Mouse (Mus musculus) kidney, embryonic 16.5 days (tissue): ENCODE data around the gene Card14. TPM values are rescaled to one million over a fixed set of nuclear protein-coding genes. Genes with fewer than 3 reads are reported as not detected.

Source experiments
- ATAC-seq: fragments of 200-750 bp; cut with Nextera tagmentation; 2 replicates; pipeline ENCODE4 v1.8.0; 2017; ENCODE audit warnings: moderate TSS enrichment; ENCODE audit not compliant: low FRiP score, low TSS enrichment
- H3K27ac ChIP-seq: fragments of 300-500 bp; sonication (generic); 2 replicates; pipeline ENCODE4 v1.5.1; 2014; ENCODE audit warnings: low read length
- H3K27me3 ChIP-seq: fragments of 300-500 bp; sonication (generic); 2 replicates; pipeline ENCODE4 v1.6.1; 2014; ENCODE audit warnings: low read length, control low read depth, mixed read lengths; ENCODE audit not compliant: insufficient read depth
- H3K36me3 ChIP-seq: fragments of 300-500 bp; sonication (generic); 2 replicates; pipeline ENCODE4 v1.6.1; 2014; ENCODE audit warnings: low read length, control low read depth, mixed read lengths; ENCODE audit not compliant: insufficient read depth
- H3K4me1 ChIP-seq: fragments of 300-500 bp; sonication (generic); 2 replicates; pipeline ENCODE4 v1.6.1; 2014; ENCODE audit warnings: low read length, control low read depth, mixed read lengths; ENCODE audit not compliant: insufficient read depth
- H3K4me2 ChIP-seq: fragments of 300-500 bp; sonication (generic); replicated peaks from 2 replicates; pipeline ENCODE4 v1.6.1; 2014; ENCODE audit warnings: low read depth, low read length
- H3K4me3 ChIP-seq: fragments of 300-500 bp; sonication (generic); 2 replicates; pipeline ENCODE4 v1.5.1; 2014; ENCODE audit warnings: mild to moderate bottlenecking, low read length
- H3K9ac ChIP-seq: fragments of 300-500 bp; sonication (generic); replicated peaks from 2 replicates; pipeline ENCODE4 v1.6.1; 2014; ENCODE audit warnings: low read length
- H3K9me3 ChIP-seq: fragments of 300-500 bp; sonication (generic); 2 replicates; pipeline ENCODE4 v1.6.1; 2016; ENCODE audit warnings: low read length, control low read depth
- WGBS: fragments of 180-500 bp; shearing (Covaris S2); extraction: QIAGEN DNeasy Blood & Tissue Kit; methylation state at CpG from one replicate; pipeline ENCODE4 v1.1.7; 2014; 5-methylcytosine and 5-hydroxymethylcytosine counted together
- polyA plus RNA-seq: library from polyadenylated mRNA; unstranded; fragments of >200 nt; fragmentation: Nextera tagmentation; extraction: Ambion mirVana; gene quantifications from 2 replicates; pipeline ENCODE4 v1.2.1, GENCODE M21; 2015

The Card14 gene
- polyA plus RNA-seq, 1 experiment from 2014 or later, result 0.52 TPM

DNA sequence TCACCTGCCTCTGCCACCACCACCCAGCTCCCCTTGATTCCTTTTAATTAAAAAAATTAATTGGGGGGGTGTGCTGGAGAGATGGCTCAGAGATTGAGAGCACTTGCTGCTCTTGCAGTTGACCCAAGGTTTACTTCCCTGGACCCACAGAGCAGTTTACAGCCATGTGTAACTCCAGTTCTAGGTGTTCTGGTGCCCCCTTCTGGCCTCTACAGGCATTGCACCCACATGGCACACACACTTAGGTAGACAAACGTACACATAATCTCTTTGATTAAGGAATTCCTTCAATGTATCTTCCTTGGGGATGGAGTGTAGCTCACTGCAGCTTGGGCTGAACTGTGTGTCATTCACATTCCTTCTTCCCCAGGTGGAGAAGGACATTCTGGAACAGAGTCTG, 17.5 kb downstream of the Card14 start:
- Histone ChIP-seq H3K4me1 (no peaks in the 10 kb centered on the region), H3K27me3 (no peaks in the 10 kb centered on the region), H3K36me3 (no peaks in the 10 kb centered on the region), H3K27ac (no peak overlapping the region), H3K4me3 (no peak overlapping the region), H3K9me3 (peaks cover 6% of the 10 kb centered on the region; the same call in 1 of the 2 replicates), H3K4me2 (no peak overlapping the region), H3K9ac (no peak overlapping the region)
- 80% methylated on average over 1 of the region's 1 CpGs for WGBS
- ATAC-seq, result no peak

DNA sequence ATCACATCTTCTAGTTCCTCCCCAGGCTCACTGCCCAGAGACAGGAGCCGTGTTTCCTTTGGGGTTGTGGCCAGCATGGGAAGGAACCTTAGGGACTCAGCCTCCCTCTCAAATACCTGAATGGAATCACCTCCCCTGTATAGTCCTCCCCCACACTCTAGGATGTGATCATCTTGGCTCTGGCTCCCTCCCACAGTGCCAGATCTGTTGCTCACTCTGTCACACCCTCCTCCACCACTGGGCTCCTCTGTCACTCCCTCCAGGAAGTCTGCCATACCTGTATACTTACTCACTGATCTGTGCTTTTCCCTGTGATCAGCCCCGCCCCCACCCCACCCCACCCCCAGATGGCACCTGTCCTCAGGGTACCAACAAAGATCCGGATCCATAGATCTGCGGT, 23.0 kb downstream of the Card14 start:
- no peaks in the 10 kb centered on the region for H3K36me3 ChIP-seq
- no peak overlapping the region for H3K4me2 ChIP-seq
- H3K27ac ChIP-seq, result no peak overlapping the region
- ATAC-seq, result no peak
- no peak overlapping the region for H3K9ac ChIP-seq
- no peaks in the 10 kb centered on the region for H3K27me3 ChIP-seq
- no peak overlapping the region for H3K4me3 ChIP-seq
- 61% methylated on average over 4 of the region's 4 CpGs for WGBS
- no peaks in the 10 kb centered on the region for H3K4me1 ChIP-seq
- no peaks in the 10 kb centered on the region for H3K9me3 ChIP-seq

- H3K4me2 ChIP-seq, result no peak overlapping the region
- no peaks in the 10 kb centered on the region for H3K4me1 ChIP-seq
- H3K4me3 ChIP-seq, result no peak overlapping the region
- no peaks in the 10 kb centered on the region for H3K9me3 ChIP-seq
- no peaks in the 10 kb centered on the region for H3K27me3 ChIP-seq
- no peak overlapping the region for H3K27ac ChIP-seq
- H3K9ac ChIP-seq, result no peak overlapping the region
- no peaks in the 10 kb centered on the region for H3K36me3 ChIP-seq
- no peak for ATAC-seq
- WGBS, result 36% methylated on average over 3 of the region's 3 CpGs
Measured at GRCm38 (mm10) chr11:119331970-119332369, 24.4 kb downstream of the Card14 start.

GRCm38 (mm10) chr11:119338271-119339059, 30.9 kb downstream of the Card14 start:
- H3K27ac ChIP-seq, result no peak overlapping the region
- H3K4me2 ChIP-seq, result no peak overlapping the region
- no peak overlapping the region for H3K9ac ChIP-seq
- 83% methylated on average over 10 of the region's 10 CpGs for WGBS
- no peaks in the 10 kb centered on the region for H3K27me3 ChIP-seq
- no peaks in the 10 kb centered on the region for H3K4me1 ChIP-seq
- no peak for ATAC-seq
- H3K9me3 ChIP-seq, result no peaks in the 10 kb centered on the region
- H3K36me3 ChIP-seq, result no peaks in the 10 kb centered on the region
- no peak overlapping the region for H3K4me3 ChIP-seq

DNA sequence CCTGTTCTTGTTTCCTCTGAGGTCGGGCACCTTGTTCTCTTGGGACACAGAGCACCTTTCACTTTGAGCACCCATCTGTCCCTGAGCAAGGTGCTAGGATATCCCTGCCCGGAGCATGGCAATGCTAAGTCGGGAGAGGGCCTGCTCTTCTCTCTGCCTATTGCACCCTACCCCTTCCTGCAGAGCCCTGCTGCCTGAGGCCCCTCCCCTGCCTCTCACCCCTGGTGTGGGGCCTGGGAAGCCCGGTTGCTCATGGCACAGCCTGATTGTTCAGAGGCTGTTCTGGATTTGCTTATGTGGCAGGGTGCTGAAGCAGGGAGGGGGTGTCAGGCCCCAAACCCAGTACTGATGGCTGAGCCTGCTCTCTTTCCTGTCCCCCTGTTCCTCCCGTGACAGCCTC, 31.6 kb downstream of the Card14 start:
- no peak for ATAC-seq
- Histone ChIP-seq H3K27me3 (no peaks in the 10 kb centered on the region), H3K27ac (no peak overlapping the region), H3K4me3 (no peak overlapping the region), H3K9ac (no peak overlapping the region), H3K4me1 (no peaks in the 10 kb centered on the region), H3K36me3 (no peaks in the 10 kb centered on the region), H3K4me2 (no peak overlapping the region), H3K9me3 (no peaks in the 10 kb centered on the region)
- WGBS, result 50% methylated on average over 5 of the region's 5 CpGs

DNA sequence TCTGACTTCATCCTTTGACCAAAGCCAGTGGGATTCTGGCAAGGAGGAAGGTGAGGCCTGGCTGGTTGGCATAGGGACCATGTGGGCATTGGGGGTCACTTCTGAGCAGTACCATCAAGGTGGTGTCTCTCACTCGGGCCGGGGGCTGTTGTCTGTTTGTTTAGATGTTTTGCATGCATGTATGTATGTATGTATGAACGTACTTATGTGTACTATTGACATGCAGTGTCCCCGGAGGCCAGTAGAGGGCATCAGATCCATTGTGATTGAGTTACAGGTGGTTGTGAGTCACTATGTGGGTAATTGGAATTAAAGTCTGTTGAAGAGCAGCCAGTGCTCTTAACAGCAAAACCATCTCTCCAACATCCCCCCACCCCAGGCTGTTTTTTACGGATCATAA, 32.1 kb downstream of the Card14 start:
- 6% methylated on average over 5 of the region's 5 CpGs for WGBS
- ATAC-seq, result no peak
- Histone ChIP-seq H3K4me2 (no peak overlapping the region), H3K4me1 (no peaks in the 10 kb centered on the region), H3K36me3 (no peaks in the 10 kb centered on the region), H3K4me3 (no peak overlapping the region), H3K27me3 (no peaks in the 10 kb centered on the region), H3K9me3 (no peaks in the 10 kb centered on the region), H3K9ac (no peak overlapping the region), H3K27ac (no peak overlapping the region)

DNA sequence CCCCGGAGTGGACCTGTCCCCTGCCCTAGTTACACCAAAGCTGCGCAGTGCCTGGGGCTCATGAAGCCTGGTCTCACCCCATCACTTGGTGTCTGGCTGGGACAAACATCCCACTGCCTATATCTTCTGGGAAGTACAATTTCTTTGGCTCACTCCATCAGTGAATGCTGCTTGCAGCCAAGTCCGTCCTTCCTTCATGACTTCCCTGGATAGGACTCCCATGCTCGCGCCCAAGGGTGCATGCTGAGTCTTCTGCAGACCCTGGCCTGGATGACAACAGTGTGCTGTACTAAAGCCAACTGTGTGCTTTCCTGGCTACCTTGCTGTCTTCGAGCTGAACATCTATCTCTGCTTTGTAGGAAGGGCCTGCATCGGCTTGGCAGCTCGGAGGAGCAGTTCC, 36.6 kb downstream of the Card14 start:
- no peak for ATAC-seq
- no peaks in the 10 kb centered on the region for H3K36me3 ChIP-seq
- no peaks in the 10 kb centered on the region for H3K9me3 ChIP-seq
- no peak overlapping the region for H3K27ac ChIP-seq
- H3K9ac ChIP-seq, result no peak overlapping the region
- H3K27me3 ChIP-seq, result no peaks in the 10 kb centered on the region
- WGBS, result 88% methylated on average over 8 of the region's 8 CpGs
- no peaks in the 10 kb centered on the region for H3K4me1 ChIP-seq
- no peak overlapping the region for H3K4me2 ChIP-seq
- no peak overlapping the region for H3K4me3 ChIP-seq

DNA sequence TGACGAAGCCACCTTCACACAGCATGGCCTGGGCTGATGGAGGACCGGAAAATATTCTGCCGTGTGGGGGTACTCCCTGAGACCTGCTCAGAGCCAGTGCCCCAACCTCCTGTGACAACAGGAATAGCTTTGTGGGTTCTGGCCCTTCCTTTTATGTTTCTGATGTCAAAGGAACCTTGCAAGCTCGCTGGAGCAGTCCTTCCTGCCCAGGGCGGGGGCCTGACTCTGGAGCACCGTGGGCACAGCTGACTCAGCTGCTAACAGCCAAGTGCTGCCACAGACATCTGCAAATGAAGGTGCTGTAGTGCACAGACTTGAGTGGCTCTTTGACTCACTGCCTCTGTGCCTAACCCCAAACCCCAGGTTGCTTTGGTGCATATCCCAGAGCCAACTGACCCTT, 37.3 kb downstream of the Card14 start:
- Histone ChIP-seq H3K27ac (no peak overlapping the region), H3K4me2 (no peak overlapping the region), H3K9ac (no peak overlapping the region), H3K4me1 (no peaks in the 10 kb centered on the region), H3K36me3 (no peaks in the 10 kb centered on the region), H3K27me3 (no peaks in the 10 kb centered on the region), H3K9me3 (no peaks in the 10 kb centered on the region), H3K4me3 (no peak overlapping the region)
- WGBS, result 68% methylated on average over 6 of the region's 6 CpGs
- ATAC-seq, result no peak

GRCm38 (mm10) chr11:119347125-119347524, 39.6 kb downstream of the Card14 start:
- Histone ChIP-seq H3K4me1 (no peaks in the 10 kb centered on the region), H3K4me3 (no peak overlapping the region), H3K27me3 (no peaks in the 10 kb centered on the region), H3K9me3 (no peaks in the 10 kb centered on the region), H3K4me2 (no peak overlapping the region), H3K9ac (no peak overlapping the region), H3K36me3 (no peaks in the 10 kb centered on the region), H3K27ac (no peak overlapping the region)
- 84% methylated on average over 4 of the region's 4 CpGs for WGBS
- no peak for ATAC-seq

- Histone ChIP-seq H3K4me2 (no peak overlapping the region), H3K36me3 (no peaks in the 10 kb centered on the region), H3K27ac (no peak overlapping the region), H3K9me3 (no peaks in the 10 kb centered on the region), H3K9ac (no peak overlapping the region), H3K4me1 (peaks cover 13% of the 10 kb centered on the region), H3K4me3 (no peak overlapping the region), H3K27me3 (no peaks in the 10 kb centered on the region)
- no peak for ATAC-seq
- WGBS, result 65% methylated on average over 7 of the region's 7 CpGs
Measured at GRCm38 (mm10) chr11:119352113-119352512, 44.5 kb downstream of the Card14 start.
